Mouse (Mus musculus) cerebellum, postnatal 10 days (tissue): Measurements from ENCODE around the gene Rfx2.
A peak's percentile ranks its signal among the peaks of the same experiment; 100 is the strongest.

Experiments used
- DNase-seq, 2 experiments: peaks; one replicate each; pipeline ENCODE4 v3.0.0; 2021; ENCODE audit warnings: mixed read lengths in 2 of 2

Gene Rfx2

DNA sequence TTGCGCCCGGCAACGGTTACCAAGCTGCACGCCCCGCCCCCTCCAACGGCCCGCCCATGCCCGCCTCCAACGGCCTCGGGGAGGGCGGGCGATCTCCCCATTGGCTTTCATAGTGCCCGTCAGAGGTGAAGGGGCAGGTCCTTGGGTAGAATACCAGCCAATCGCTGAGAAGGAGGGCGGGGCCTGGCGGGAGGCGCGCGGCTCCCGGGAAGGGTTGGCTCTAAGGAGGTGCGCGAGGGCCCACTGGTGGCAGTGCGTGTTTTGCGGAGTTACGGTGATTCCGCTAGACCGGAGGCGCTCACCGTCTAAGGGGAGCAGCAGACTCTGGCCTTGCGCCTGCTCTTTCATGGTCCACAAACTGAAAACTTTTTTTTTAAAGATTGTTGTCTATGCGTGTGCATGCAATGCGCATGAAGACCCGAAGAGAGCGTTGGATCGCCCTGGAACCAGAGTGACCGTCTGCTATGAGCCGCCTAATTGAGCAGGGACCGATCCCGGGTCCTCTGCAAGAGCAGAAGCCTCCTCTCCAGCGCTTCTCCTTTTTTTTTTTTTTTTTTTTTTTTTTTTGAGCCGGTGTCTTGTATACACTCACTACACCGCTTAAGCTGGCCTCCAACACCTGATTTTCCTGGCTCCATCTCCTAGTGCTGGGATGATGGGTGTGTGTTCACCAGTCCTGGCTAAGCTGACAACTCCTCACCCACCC, 451 bp upstream of the Rfx2 start:
- peak; percentile 100 for DNase-seq

- peak in 1 of 2 experiments; percentile 24 for DNase-seq
These were observed 1.0 kb downstream of the Rfx2 start for GRCm38 (mm10) chr17:56829795-56830194.

DNA sequence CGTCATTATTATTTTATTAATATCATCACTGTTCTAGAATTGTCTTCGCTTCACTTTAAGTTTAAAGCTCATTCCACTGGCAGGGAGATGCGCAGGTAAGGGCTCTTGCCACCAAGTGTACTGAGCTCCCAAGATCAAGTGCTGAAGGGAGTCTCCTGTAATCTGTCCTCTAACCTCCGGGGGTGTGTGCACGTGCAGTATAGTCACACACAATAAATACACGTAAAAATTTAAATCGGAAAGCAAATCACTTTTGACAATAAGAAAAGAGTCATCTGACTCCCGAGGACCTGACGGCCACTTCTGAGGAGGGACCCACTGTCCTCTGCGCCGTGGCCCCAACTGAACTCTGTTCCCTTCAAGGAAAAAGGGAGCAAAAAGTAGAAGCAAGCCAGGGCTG, 1.6 kb downstream of the Rfx2 start:
- no peak for DNase-seq

DNA sequence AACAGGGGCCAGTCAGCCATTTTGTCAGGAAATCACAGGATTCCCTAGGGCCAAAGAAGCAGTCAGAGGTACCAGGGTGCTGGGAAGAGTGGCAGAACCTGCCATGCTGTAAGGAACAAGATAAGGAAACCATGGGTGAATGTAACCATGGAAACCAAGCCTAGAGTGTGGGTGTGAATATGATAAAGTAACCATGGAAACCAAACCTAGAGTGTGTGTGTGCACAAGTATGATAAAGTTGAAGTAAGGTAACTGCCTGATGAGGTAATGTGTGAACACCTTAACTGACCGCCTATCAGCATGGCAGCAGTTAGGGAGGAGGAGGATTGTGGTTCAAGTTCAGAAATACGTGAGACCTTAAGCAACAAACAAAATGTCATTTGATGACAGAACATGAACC, 4.1 kb downstream of the Rfx2 start:
- no peak for DNase-seq

DNA sequence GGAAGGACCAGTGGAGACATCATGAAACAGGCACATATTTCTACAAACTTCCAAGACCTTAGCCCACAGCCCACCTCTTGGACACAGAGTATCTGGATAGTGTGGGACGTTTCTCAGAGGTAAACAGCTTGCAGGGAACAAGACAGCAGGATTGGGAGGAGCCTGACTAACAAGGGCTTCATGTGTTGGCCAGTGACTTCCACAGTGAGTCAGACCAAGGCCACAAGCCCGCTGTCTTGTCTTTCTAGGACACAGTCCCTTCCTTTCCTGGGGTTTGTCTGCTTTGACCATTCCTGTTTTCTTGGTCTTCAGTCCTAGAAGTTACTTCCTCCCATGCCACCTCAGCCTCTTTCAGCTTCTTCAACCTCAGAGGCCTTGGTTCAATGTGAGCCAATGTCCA, 7.5 kb downstream of the Rfx2 start:
- DNase-seq = no peak

GRCm38 (mm10) chr17:56822380-56822779, 8.4 kb downstream of the Rfx2 start:
- no peak for DNase-seq

DNA sequence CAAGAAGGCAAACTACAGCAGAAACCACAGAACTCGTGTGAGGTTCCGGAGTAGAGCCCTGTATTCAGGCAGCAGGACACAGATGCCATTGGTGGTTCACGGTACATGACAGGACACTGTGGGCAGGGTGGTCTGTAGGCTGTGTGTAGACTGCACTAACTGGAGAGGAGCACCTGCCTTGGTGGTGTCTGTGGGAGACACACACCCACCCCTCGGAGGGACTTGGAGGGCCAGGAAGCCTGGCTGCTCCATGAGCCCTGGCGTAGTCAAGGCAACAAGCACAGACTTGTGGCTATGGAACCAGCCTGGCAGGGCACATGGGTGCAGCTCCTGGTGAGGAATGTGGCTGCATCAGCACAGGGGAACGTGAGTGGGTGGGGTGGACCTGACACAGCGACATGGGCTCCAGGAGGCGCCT, 11.1 kb downstream of the Rfx2 start:
- DNase-seq = no peak

GRCm38 (mm10) chr17:56819032-56819545, 11.7 kb downstream of the Rfx2 start:
- DNase-seq = no peak

- no peak for DNase-seq
These were observed 12.7 kb downstream of the Rfx2 start for GRCm38 (mm10) chr17:56818067-56818636.

GRCm38 (mm10) chr17:56815057-56815345, 15.8 kb downstream of the Rfx2 start:
- DNase-seq = no peak

DNA sequence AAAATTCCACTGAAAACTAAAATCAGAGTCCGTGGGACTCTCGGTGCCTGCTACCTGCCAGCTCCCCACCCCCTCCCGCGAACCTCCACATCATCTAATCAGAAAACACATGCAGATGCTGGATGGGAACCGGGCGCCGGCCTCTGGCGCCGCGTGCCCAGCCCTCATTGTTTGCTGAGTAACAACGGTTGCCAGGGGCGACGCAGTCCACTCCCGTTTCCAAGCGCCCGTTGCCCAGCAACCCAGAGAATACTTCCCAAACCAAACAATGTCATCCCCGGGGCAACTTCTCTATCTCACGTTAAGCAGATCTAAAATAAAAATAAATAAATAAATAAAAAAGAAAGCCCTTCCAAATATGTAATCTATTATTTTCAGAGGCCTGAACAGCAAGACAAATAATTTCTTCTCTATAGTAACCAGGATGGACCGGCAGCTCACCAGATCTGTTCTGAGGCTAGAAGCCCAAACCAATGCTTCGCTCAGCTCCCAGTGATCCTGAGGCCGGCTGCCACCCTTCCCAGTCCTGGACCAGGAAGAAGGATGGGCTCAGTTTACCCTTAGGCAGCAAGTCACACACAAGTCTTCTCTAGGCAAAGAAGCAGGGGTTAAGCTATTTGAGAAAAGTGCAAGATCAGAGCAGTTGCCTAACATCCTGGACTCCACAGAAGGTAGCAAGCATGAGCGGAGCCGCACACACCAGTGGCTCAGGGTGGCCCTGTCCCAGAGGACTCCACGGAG, 16.3 kb downstream of the Rfx2 start:
- peak; percentile 76 to 81 for DNase-seq

DNA sequence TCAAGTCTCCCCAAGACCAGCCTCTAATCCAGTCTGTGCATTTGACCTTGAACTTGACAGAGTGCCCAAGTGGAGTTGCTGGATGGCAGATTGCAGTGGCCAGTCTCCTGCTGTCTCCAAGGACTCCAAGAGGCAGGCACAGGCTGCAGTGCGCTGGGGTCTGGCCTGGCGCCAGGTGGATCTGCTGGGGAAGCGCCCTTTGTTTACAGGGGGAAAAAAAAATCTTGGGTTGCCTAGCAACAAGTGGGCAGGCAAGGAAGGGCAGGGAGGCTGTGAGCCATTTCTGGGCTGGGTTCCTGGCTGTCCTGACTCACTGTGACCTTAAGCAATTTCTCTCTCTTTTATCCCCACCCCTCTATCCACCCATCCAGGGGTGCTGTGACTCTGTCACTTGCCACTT, 20.6 kb downstream of the Rfx2 start:
- peak; percentile 93 to 96 for DNase-seq

- DNase-seq = peak; percentile 90
These were observed 22.3 kb downstream of the Rfx2 start for GRCm38 (mm10) chr17:56808518-56808917.

DNA sequence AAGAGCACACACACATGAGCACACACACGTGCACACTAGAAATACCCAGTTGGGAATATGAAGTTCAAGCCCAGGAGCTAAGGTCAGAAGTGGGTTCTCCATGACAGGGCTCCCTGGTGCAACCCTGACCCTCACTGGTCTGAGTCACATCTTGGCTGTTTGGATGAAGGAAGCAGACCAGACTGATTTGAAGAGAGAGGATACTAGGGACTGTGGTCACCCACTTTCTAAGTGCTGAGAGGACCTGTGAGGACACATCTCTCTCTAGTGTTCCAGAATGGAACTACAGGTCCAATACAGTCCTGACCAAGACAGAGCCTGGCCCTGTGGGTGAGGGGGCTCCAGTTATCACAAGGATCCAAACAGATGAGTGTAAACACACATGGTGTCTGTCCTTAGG, 25.0 kb downstream of the Rfx2 start:
- no peak for DNase-seq

DNA sequence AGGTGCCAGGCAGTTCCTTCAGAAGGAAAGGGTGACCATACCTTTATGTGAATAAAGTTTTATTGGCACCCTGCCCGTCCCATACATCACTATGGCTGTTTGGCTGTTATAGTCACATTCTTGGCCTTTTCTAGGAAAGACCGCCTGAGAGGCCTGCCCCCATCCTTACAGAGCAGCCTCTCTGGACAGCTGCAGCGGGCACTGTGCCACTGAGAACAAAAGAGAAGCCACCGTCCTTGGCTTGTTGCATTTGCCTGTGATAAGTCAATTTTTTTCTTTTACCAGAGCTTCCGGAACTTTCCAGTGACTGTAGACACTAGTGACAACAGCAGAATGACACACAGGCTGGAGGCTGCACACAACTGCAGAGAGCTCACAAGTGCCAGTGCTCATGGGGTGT, 25.9 kb downstream of the Rfx2 start:
- peak in 1 of 2 experiments; percentile 43 for DNase-seq

DNA sequence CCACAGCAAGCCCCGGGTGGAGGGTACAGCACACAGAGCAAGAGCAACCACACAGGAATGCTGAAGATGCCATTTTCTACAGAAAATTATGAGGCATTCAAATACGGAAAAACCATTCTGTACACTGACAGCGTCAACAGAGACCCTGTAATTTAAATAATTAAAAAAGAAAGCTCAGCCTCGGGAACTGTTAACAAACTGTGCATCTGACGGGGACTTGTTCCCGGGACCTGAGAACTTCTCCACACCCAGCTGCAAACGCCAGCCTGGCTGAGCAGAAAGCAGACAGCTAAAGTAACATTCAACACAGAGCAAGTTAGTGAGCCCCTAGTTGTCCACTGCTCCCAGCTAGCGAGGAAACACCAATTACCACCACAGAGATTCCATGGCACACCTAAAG, 28.7 kb downstream of the Rfx2 start:
- DNase-seq = no peak

- DNase-seq = no peak
These were observed 31.5 kb downstream of the Rfx2 start for GRCm38 (mm10) chr17:56799276-56799675.

DNA sequence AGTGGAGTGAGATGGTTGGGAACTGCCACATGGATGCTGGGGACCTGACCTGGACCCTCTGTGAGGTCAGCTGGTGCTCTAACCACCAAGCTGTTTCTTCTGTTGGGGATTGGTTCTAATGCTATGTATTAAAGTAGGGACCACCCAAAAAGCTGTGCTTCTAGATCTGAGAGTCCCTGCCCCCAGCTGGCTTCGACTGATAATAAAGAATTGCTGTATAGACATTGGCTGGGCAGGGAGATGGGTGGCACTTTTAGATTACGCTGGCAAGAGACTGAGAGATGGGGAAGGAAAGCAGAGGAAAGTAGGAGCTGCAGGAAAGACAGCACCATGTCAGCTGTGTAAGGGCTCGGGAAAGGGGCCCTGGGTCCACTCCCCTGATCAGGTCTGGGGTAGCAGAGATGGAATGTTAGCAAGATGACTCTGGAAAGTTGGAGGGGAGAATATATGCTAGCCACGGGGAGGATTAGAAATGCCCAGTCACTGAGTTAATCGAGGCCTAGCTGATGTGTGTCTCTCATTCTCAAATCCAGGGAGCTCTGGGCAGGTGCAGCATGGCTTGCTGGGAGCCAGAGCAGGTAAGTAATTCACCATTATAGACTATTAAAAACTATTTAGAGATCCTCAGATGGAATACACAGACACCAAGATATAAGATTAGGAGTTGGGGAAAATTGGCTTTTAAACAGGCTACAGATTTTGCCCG, 37.0 kb downstream of the Rfx2 start:
- no peak for DNase-seq

- no peak for DNase-seq
These were observed 38.2 kb downstream of the Rfx2 start for GRCm38 (mm10) chr17:56792588-56792987.

GRCm38 (mm10) chr17:56789286-56789685, 41.5 kb downstream of the Rfx2 start:
- DNase-seq = no peak

DNA sequence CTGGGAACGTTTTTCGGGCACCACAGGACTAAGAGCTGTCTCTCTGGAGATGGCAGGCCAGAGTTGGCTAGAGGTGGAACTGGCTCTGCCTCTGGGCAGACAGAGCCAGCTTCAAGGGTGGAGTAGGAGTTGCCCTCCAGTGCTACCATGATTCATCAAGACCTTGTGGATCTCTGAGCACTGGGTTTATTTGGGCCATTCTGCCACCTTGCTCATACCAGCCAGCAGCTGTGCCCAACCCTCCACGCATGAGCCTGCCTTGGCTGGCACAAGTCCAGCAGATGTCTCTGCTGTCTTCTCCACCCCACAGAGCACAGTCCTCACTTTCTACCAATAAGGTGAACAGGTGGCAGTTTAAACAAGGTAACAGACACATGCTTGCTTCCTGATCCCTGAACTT, 41.9 kb downstream of the Rfx2 start:
- DNase-seq = no peak

GRCm38 (mm10) chr17:56780291-56780978, 50.4 kb downstream of the Rfx2 start:
- DNase-seq = no peak
